Mouse (Mus musculus): Measurements from ENCODE around the gene Stub1. TPM values are rescaled to one million over a fixed set of nuclear protein-coding genes. Genes with fewer than 3 reads are reported as not detected.

Stub1 gene
- polyA plus RNA-seq, 1 experiment = 144 TPM

- 37% methylated on average over 21 of the region's 21 CpGs for WGBS
- Histone ChIP-seq H3K36me3 (ENCODE audit: control insufficient read depth, insufficient read depth, low read length) (no peaks in the 10 kb centered on the region), H3K4me3 (ENCODE audit: insufficient read depth, low read depth, low read length) (peak overlapping the region; percentile 76), H3K27me3 (replicated peaks; ENCODE audit: control insufficient read depth, insufficient read depth, low read length) (no peaks in the 10 kb centered on the region), H3K27ac (ENCODE audit: insufficient read depth, low read depth, low read length) (no peak overlapping the region), H3K4me1 (ENCODE audit: control insufficient read depth, insufficient read depth, low read length) (peaks cover 34% of the 10 kb centered on the region)
- peak; percentile 49 for DNase-seq
- TF ChIP-seq POLR2A (IDR thresholded peaks at IDR 0.05; ENCODE audit: low read depth, low read length) = no peak
- no peak for TF ChIP-seq CTCF (conservative IDR thresholded peaks at IDR 0.05; ENCODE audit: insufficient read depth, insufficient read length, low read depth, low read length)
Observed at GRCm38 (mm10) chr17:25831451-25832281, 1.5 kb downstream of the Stub1 start.

GRCm38 (mm10) chr17:25830806-25831431 lies 2.3 kb downstream of the Stub1 start:
- 81% methylated on average over 14 of the region's 14 CpGs for WGBS
- H3K27me3 ChIP-seq (replicated peaks; ENCODE audit: control insufficient read depth, insufficient read depth, low read length) = no peaks in the 10 kb centered on the region
- H3K4me3 ChIP-seq (ENCODE audit: insufficient read depth, low read depth, low read length) = no peak overlapping the region
- DNase-seq = peak; percentile 6
- no peaks in the 10 kb centered on the region for H3K36me3 ChIP-seq (ENCODE audit: control insufficient read depth, insufficient read depth, low read length)
- no peak for TF ChIP-seq CTCF (conservative IDR thresholded peaks at IDR 0.05; ENCODE audit: insufficient read depth, insufficient read length, low read depth, low read length)
- TF ChIP-seq POLR2A (IDR thresholded peaks at IDR 0.05; ENCODE audit: low read depth, low read length) = no peak
- H3K27ac ChIP-seq (ENCODE audit: insufficient read depth, low read depth, low read length) = no peak overlapping the region
- peaks cover 26% of the 10 kb centered on the region for H3K4me1 ChIP-seq (ENCODE audit: control insufficient read depth, insufficient read depth, low read length)

- Histone ChIP-seq H3K4me1 (ENCODE audit: control insufficient read depth, insufficient read depth, low read length) (peaks cover 20% of the 10 kb centered on the region), H3K27ac (ENCODE audit: insufficient read depth, low read depth, low read length) (no peak overlapping the region), H3K4me3 (ENCODE audit: insufficient read depth, low read depth, low read length) (no peak overlapping the region), H3K27me3 (replicated peaks; ENCODE audit: control insufficient read depth, insufficient read depth, low read length) (no peaks in the 10 kb centered on the region), H3K36me3 (ENCODE audit: control insufficient read depth, insufficient read depth, low read length) (no peaks in the 10 kb centered on the region)
- 71% methylated on average over 4 of the region's 4 CpGs for WGBS
- DNase-seq = peak; percentile 13
- TF ChIP-seq POLR2A (IDR thresholded peaks at IDR 0.05; ENCODE audit: low read depth, low read length) = no peak
- TF ChIP-seq CTCF (conservative IDR thresholded peaks at IDR 0.05; ENCODE audit: insufficient read depth, insufficient read length, low read depth, low read length) = no peak
Observed at GRCm38 (mm10) chr17:25830200-25830753, 2.9 kb downstream of the Stub1 start.

GRCm38 (mm10) chr17:25829558-25830017 lies 3.6 kb downstream of the Stub1 start:
- peaks cover 13% of the 10 kb centered on the region for H3K4me1 ChIP-seq (ENCODE audit: control insufficient read depth, insufficient read depth, low read length)
- WGBS = 24% methylated on average over 8 of the region's 8 CpGs
- H3K36me3 ChIP-seq (ENCODE audit: control insufficient read depth, insufficient read depth, low read length) = no peaks in the 10 kb centered on the region
- H3K27me3 ChIP-seq (replicated peaks; ENCODE audit: control insufficient read depth, insufficient read depth, low read length) = no peaks in the 10 kb centered on the region
- peak; percentile 23 for DNase-seq
- TF ChIP-seq POLR2A (IDR thresholded peaks at IDR 0.05; ENCODE audit: low read depth, low read length) (no peak), CTCF (conservative IDR thresholded peaks at IDR 0.05; ENCODE audit: insufficient read depth, insufficient read length, low read depth, low read length) (no peak)
- peak overlapping the region; percentile 72; the same call in 1 of the 2 replicates for H3K27ac ChIP-seq (ENCODE audit: insufficient read depth, low read depth, low read length)
- H3K4me3 ChIP-seq (ENCODE audit: insufficient read depth, low read depth, low read length) = peak overlapping the region; percentile 67

- Histone ChIP-seq H3K4me3 (ENCODE audit: insufficient read depth, low read depth, low read length) (peak within 1 kb of the TSS; percentile 67), H3K27ac (ENCODE audit: insufficient read depth, low read depth, low read length) (peak within 1 kb of the TSS; percentile 72), H3K36me3 (ENCODE audit: control insufficient read depth, insufficient read depth, low read length) (no peaks in the 10 kb centered on the region), H3K27me3 (replicated peaks; ENCODE audit: control insufficient read depth, insufficient read depth, low read length) (no peaks in the 10 kb centered on the region), H3K4me1 (ENCODE audit: control insufficient read depth, insufficient read depth, low read length) (peaks cover 18% of the 10 kb centered on the region)
- peak; percentile 90 for DNase-seq
- TF ChIP-seq POLR2A (IDR thresholded peaks at IDR 0.05; ENCODE audit: low read depth, low read length) (peak; percentile 69), CTCF (conservative IDR thresholded peaks at IDR 0.05; ENCODE audit: insufficient read depth, insufficient read length, low read depth, low read length) (peak; percentile 51)
- WGBS = under 1% methylated on average over 32 of the region's 32 CpGs
Observed at GRCm38 (mm10) chr17:25828712-25829557, 4.3 kb downstream of the Stub1 start, which contains the start of gene Jmjd8. Jmjd8 (plus strand) TSS chr17:25828867.

- 81% methylated on average over 8 of the region's 8 CpGs for WGBS
- no peak for TF ChIP-seq POLR2A (IDR thresholded peaks at IDR 0.05; ENCODE audit: low read depth, low read length)
- TF ChIP-seq CTCF (conservative IDR thresholded peaks at IDR 0.05; ENCODE audit: insufficient read depth, insufficient read length, low read depth, low read length) = no peak
- H3K4me1 ChIP-seq (ENCODE audit: control insufficient read depth, insufficient read depth, low read length) = peaks cover 20% of the 10 kb centered on the region
- H3K27ac ChIP-seq (ENCODE audit: insufficient read depth, low read depth, low read length) = no peak overlapping the region
- no peaks in the 10 kb centered on the region for H3K36me3 ChIP-seq (ENCODE audit: control insufficient read depth, insufficient read depth, low read length)
- H3K4me3 ChIP-seq (ENCODE audit: insufficient read depth, low read depth, low read length) = peak overlapping the region; percentile 67; the same call in 1 of the 2 replicates
- DNase-seq = no peak
- no peaks in the 10 kb centered on the region for H3K27me3 ChIP-seq (replicated peaks; ENCODE audit: control insufficient read depth, insufficient read depth, low read length)
Observed at GRCm38 (mm10) chr17:25828223-25828594, 5.0 kb downstream of the Stub1 start.

All from kidney, adult 2 months (tissue).